Mouse (Mus musculus) thymus, adult 2 months (tissue): ENCODE results near the gene 2610528J11Rik. TPM values are rescaled to one million over a fixed set of nuclear protein-coding genes. Genes with fewer than 3 reads are reported as not detected.
"Not testable (repeated sequence)": the region's sequence is repeated elsewhere in the genome, so short reads cannot be mapped to it uniquely, and the experiment has no call there.

ENCODE experiments used
- DNase-seq: peaks from one replicate; pipeline ENCODE4 v3.0.0; 2021
- H3K27ac ChIP-seq: fragments of 200-500 bp; 2 replicates; pipeline ENCODE4 v1.5.1; 2012; ENCODE audit warnings: low read length, control low read depth; ENCODE audit not compliant: control insufficient read depth, insufficient read depth
- H3K27me3 ChIP-seq: fragments of 200-500 bp; 2 replicates; pipeline ENCODE4 v1.6.1; 2012; ENCODE audit warnings: mild to moderate bottlenecking, low read length, moderate library complexity, mixed read lengths; ENCODE audit not compliant: control insufficient read depth, insufficient read depth
- H3K36me3 ChIP-seq: fragments of 200-500 bp; 2 replicates; pipeline ENCODE4 v1.6.1; 2012; ENCODE audit warnings: mild to moderate bottlenecking, low read length, moderate library complexity; ENCODE audit not compliant: control insufficient read depth, insufficient read depth
- H3K4me1 ChIP-seq: fragments of 200-500 bp; replicated peaks from 2 replicates; pipeline ENCODE4 v1.6.1; 2012; ENCODE audit warnings: low read length; ENCODE audit not compliant: control insufficient read depth, insufficient read depth
- H3K4me3 ChIP-seq: fragments of 200-500 bp; 2 replicates; pipeline ENCODE4 v1.5.1; 2012; ENCODE audit warnings: mild to moderate bottlenecking, low read length, control low read depth, moderate library complexity; ENCODE audit not compliant: control insufficient read depth, insufficient read depth
- CTCF ChIP-seq: fragments of 200-500 bp; IDR thresholded peaks from 2 replicates; pipeline ENCODE4 v1.5.1; 2012; ENCODE audit warnings: mild to moderate bottlenecking, control low read depth, low read length, moderate library complexity, borderline replicate concordance; ENCODE audit not compliant: control insufficient read depth, poor library complexity, insufficient read depth; ENCODE audit errors: extremely low read depth
- POLR2A ChIP-seq: fragments of 200-500 bp; IDR thresholded peaks from 2 replicates; pipeline ENCODE4 v1.6.1; 2012; ENCODE audit warnings: mild to moderate bottlenecking, low read length, control low read depth, moderate library complexity; ENCODE audit not compliant: control insufficient read depth, poor library complexity, insufficient read depth; ENCODE audit errors: extremely low read depth
- WGBS: fragments of 180-500 bp; shearing (Covaris S2); methylation state at CpG from one replicate; pipeline ENCODE4 v1.1.7; 2018; 5-methylcytosine and 5-hydroxymethylcytosine counted together
- polyA plus RNA-seq: library from polyadenylated mRNA; depleted of rRNA; stranded (reverse); fragments of >200 nt; gene quantifications from 2 replicates; pipeline ENCODE4 v1.2.3, GENCODE M21; 2012

2610528J11Rik gene
- polyA plus RNA-seq, 1 experiment, result 2.1 TPM

DNA sequence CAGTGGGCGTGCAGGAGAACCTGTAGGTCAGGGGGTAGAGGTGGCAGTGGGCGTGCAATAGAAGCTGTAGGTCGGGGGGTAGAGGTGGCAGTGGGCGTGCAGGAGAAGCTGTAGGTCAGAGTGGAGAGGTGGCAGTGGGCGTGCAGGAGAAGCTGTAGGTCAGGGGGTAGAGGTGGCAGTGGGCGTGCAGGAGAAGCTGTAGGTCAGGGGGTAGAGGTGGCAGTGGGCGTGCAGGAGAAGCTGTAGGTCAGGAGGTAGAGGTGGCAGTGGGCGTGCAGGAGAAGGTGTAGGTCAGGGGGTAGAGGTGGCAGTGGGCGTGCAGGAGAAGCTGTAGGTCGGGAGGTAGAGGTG lies 21.3 kb downstream of the 2610528J11Rik start:
- H3K36me3 ChIP-seq, H3K4me3 ChIP-seq, H3K27ac ChIP-seq, H3K27me3 ChIP-seq, H3K4me1 ChIP-seq: not testable (repeated sequence)
- peak; percentile 40 for DNase-seq
- 88% methylated on average over 10 of the region's 10 CpGs for WGBS
- 0 out of 2 replicates have a peak, but pooled peaks have one; percentile 12 for TF ChIP-seq CTCF

DNA sequence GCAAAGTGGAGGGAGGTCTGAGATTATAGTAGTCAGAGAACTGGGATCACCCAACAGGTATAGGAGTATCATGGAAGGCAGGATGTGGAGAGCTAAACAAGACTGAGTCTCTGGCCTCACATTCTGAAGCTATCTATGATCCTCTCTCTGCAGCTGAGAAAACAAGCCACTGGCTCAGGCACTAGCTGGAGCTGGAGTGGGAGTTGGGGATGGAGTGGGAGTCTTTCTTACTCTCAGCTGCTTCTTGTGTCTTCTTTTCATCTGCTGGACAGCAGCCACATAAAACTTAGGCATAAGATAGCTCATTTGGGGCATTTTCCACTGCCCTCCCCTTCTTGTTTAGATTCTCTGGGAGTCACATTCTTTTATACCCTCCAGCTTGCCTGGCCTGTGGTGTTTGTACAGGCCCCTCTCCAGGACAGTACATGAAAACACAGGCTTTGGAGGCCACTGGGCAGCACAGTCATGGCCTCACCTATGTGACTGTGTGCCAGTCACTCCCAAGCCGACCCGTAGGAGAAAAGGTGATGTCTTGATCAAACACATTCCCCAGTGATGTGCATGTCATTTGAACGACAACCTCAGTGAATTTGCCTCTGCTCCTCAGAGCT lies 26.3 kb downstream of the 2610528J11Rik start:
- Histone ChIP-seq H3K4me1 (no peaks in the 10 kb centered on the region), H3K27me3 (no peaks in the 10 kb centered on the region), H3K27ac (no peak overlapping the region), H3K4me3 (no peak overlapping the region), H3K36me3 (no peaks in the 10 kb centered on the region)
- no peak for TF ChIP-seq CTCF
- TF ChIP-seq POLR2A, result no peak
- 82% methylated on average over 3 of the region's 3 CpGs for WGBS
- no peak for DNase-seq

DNA sequence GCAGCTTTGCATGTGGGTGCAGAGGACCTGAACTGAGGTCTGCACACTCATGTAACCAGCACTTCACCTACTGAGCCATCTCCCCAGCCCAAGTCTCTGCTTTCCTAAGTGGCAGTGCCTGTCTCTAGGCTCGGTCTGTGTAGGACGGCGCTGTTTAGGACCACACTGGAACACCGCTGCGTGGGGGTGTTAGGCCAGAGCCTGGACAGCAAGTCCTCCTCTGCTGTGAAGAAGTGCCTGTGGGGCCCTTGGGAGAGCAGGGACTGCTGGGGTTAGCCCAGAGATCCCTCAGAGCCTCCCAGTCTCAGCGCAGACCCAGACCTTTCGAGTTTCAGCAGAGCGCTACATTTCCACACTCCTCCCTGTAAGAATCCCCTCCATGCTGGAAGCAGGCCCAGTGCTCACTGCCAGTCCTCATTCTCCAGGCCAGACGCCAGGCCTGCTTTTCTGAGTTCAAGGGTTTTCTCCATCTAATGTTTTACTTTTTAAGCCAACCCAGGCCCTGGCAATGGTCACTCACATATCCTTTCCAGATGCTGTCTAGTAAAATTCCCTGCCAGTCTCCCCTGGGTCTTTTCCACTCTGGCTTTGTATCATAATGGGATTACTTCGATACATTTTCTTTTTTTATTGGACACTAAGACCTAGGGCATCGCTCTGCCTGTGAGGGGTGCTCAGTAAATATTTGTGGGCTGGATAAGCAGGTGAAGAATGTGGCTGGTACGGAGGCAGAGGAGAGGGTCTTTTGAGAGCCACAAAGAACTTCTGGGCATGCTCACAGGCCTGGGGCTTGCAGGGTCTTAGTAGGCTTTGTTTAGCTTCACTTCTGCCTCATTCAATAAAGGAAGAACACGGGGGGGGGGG lies 37.5 kb downstream of the 2610528J11Rik start:
- 91% methylated on average over 13 of the region's 13 CpGs for WGBS
- Histone ChIP-seq H3K4me1 (no peaks in the 10 kb centered on the region), H3K4me3 (no peak overlapping the region), H3K36me3 (no peaks in the 10 kb centered on the region), H3K27me3 (no peaks in the 10 kb centered on the region), H3K27ac (no peak overlapping the region)
- no peak for DNase-seq
- TF ChIP-seq POLR2A (no peak), CTCF (no peak)

GRCm38 (mm10) chr4:118564926-118565279 lies 38.1 kb downstream of the 2610528J11Rik start:
- TF ChIP-seq CTCF (no peak), POLR2A (no peak)
- no peak overlapping the region for H3K4me3 ChIP-seq
- H3K4me1 ChIP-seq, result no peaks in the 10 kb centered on the region
- no peak overlapping the region for H3K27ac ChIP-seq
- no peak for DNase-seq
- no peaks in the 10 kb centered on the region for H3K27me3 ChIP-seq
- 98% methylated on average over 3 of the region's 3 CpGs for WGBS
- H3K36me3 ChIP-seq, result no peaks in the 10 kb centered on the region

DNA sequence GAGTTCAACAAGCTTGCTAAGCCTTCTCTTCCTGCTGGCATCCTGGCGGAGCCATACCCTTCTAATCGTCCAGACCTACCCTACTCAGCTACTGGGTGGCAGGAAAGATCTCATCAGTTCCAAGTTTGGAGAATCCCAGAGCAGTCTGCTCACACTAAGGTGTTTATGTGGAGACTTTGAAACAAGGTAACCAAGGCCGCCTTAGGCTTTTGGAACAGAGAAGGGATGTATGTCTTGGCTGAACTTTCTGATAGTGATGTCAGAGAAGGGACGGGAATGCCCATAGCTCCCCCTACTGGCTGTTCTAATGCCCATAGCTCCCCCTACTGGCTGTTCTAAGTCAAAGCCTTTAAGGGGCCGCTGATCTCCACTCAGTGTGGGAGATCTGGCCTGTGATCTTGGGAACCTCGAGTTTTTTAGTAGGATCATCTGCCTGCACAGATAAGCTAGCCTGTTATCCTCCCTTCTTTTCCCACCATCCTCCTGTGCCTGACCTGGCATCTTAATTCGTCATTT lies 39.4 kb downstream of the 2610528J11Rik start:
- 41% methylated on average over 7 of the region's 7 CpGs for WGBS
- Histone ChIP-seq H3K4me1 (no peaks in the 10 kb centered on the region), H3K27ac (no peak overlapping the region), H3K4me3 (no peak overlapping the region), H3K27me3 (no peaks in the 10 kb centered on the region), H3K36me3 (no peaks in the 10 kb centered on the region)
- TF ChIP-seq POLR2A, result no peak
- TF ChIP-seq CTCF, result no peak
- DNase-seq, result peak; percentile 57

DNA sequence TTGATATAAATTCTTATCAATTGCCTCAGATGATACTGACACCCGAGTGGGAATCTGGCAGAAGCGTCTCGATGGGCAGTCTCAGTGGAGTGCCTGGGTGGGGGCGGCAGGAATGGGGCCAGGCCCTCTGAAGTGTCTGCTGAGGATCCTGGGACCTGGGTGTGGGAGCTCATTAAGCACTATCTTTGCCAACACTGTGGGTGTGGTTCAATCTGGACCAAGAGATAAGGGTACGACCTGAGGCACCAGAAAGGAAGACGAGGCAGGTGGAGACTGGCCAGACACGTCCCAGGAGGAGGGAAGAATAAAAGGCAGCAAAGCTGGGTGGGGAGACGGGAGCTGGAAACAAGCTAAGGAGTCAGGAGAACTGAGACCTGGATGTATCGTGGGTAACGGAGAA lies 41.9 kb downstream of the 2610528J11Rik start:
- Histone ChIP-seq H3K36me3 (no peaks in the 10 kb centered on the region), H3K4me3 (no peak overlapping the region), H3K27ac (no peak overlapping the region), H3K4me1 (no peaks in the 10 kb centered on the region), H3K27me3 (no peaks in the 10 kb centered on the region)
- WGBS, result 81% methylated on average over 10 of the region's 10 CpGs
- TF ChIP-seq CTCF, result no peak
- no peak for TF ChIP-seq POLR2A
- no peak for DNase-seq

DNA sequence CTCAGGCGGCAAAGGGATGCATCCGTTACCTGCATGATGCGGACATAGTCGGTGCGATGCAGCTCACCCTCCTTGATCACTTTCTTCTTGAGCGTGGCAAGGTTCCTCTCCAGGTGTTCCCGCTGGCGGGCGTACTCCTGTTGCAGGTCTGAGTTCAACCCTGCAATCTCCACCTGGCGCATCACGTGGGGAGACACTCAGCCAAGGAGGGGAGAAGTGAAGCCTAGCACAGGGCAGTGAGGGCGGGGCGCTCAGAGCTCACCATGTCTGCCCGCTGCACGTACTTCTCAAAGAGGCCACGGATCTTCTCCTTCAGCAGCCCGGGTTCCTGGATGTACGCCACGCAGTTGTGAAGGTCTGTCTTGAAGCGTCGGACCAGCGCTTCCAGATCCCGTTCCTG lies 42.5 kb downstream of the 2610528J11Rik start:
- no peak overlapping the region for H3K27ac ChIP-seq
- no peak for DNase-seq
- H3K4me1 ChIP-seq, result no peaks in the 10 kb centered on the region
- no peak overlapping the region for H3K4me3 ChIP-seq
- WGBS, result 85% methylated on average over 23 of the region's 23 CpGs
- H3K27me3 ChIP-seq, result no peaks in the 10 kb centered on the region
- H3K36me3 ChIP-seq, result no peaks in the 10 kb centered on the region
- TF ChIP-seq CTCF (no peak), POLR2A (no peak)
